Mouse (Mus musculus) B cell, adult 2 months (primary cell): Measurements from ENCODE around the gene Erap1.
"Not testable (repeated sequence)": the region's sequence is repeated elsewhere in the genome, so short reads cannot be mapped to it uniquely, and the experiment has no call there.

Experiments used
- DNase-seq, 2 experiments: peaks; one replicate each; pipeline ENCODE4 v3.0.0; 2022

Erap1 gene

GRCm38 (mm10) chr13:74638793-74639711 lies at the start of gene Erap1:
Erap1 (plus strand) TSS chr13:74639568.
- peak; percentile 49 to 52 for DNase-seq

- not testable (repeated sequence) for DNase-seq
These were observed 48.0 kb upstream of the Erap1 start for GRCm38 (mm10) chr13:74591401-74591821.

GRCm38 (mm10) chr13:74591828-74592227 lies 47.5 kb upstream of the Erap1 start:
- not testable (repeated sequence) for DNase-seq

GRCm38 (mm10) chr13:74597022-74597421 lies 42.3 kb upstream of the Erap1 start:
- not testable (repeated sequence) for DNase-seq

GRCm38 (mm10) chr13:74601776-74602175 lies 37.6 kb upstream of the Erap1 start:
- not testable (repeated sequence) for DNase-seq

GRCm38 (mm10) chr13:74617163-74618019 lies 22.0 kb upstream of the Erap1 start:
- peak; percentile 69 to 71 for DNase-seq

- no peak for DNase-seq
These were observed 7.0 kb upstream of the Erap1 start for GRCm38 (mm10) chr13:74632327-74632726.

- no peak for DNase-seq
These were observed 6.5 kb upstream of the Erap1 start for GRCm38 (mm10) chr13:74632857-74633256.

GRCm38 (mm10) chr13:74639712-74640522 lies 549 bp downstream of the Erap1 start:
- peak; percentile 90 to 91 for DNase-seq

GRCm38 (mm10) chr13:74640523-74640920 lies 1.2 kb downstream of the Erap1 start:
- DNase-seq, result not testable (repeated sequence)

- DNase-seq, result no peak
These were observed 56.3 kb downstream of the Erap1 start for GRCm38 (mm10) chr13:74695497-74696193.

GRCm38 (mm10) chr13:74696225-74696624 lies 56.9 kb downstream of the Erap1 start:
- DNase-seq, result no peak

- no peak for DNase-seq
These were observed 79.6 kb downstream of the Erap1 start for GRCm38 (mm10) chr13:74719002-74719401.

- DNase-seq, result no peak
These were observed 94.4 kb downstream of the Erap1 start for GRCm38 (mm10) chr13:74733726-74734125.

- no peak for DNase-seq
These were observed 96.5 kb downstream of the Erap1 start for GRCm38 (mm10) chr13:74735834-74736233.

- DNase-seq, result no peak
These were observed 97.0 kb downstream of the Erap1 start for GRCm38 (mm10) chr13:74736396-74736795.
